9 mouse cellular contexts compared by ENCODE assay signal in the genomic region with DNA sequence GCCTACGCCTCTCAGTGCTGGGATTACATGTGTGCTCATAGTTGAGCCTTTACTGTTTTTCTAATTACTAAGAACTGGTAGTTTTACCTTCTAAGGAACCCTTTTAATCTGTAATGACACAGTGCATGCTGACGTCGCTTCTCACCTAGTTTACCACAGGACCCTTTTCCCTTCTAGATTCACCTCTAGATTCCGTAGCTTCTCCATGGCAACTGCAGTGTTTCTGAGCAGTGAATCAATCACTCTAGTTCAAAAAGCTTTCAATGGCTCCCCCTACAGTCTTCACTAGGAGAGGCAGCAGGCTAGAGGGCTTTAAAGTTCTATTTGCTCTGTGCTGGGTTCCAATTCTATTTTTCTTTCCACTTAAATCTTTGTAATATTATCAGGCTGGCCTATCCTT.
A peak's percentile ranks its signal among the peaks of the same experiment; 100 is the strongest.
DNase-seq lines count a peak whose midpoint lies in the region; ATAC-seq and TF ChIP-seq lines count a peak whose summit lies in the region.
"Had no signal": no experiment of that assay in that cellular context is flagged by ENCODE, and none has a peak within 500 bp of the region (broad histone marks: within the 10 kb centered on the region; RNA-seq: fewer than 3 reads in every experiment).

No protein-coding gene starts in this region.

- TF ChIP-seq CTCF in lung, postnatal 0 days (IDR thresholded peaks at IDR 0.05), result peak; percentile 75
- TF ChIP-seq CTCF in stomach, postnatal 0 days (IDR thresholded peaks at IDR 0.05; ENCODE audit: low read depth), result peak; percentile 76

- no peak for TF ChIP-seq EP300 in lung, postnatal 0 days (IDR thresholded peaks at IDR 0.05)
- no peak for TF ChIP-seq EP300 in stomach, postnatal 0 days (optimal IDR thresholded peaks at IDR 0.05)

- H3K4me2 ChIP-seq in embryonic facial prominence, embryonic 13.5 days, result peak overlapping the region; percentile 22; the same call in 1 of the 2 replicates
- H3K4me2 ChIP-seq in hindbrain, embryonic 14.5 days (replicated peaks), result peak overlapping the region; percentile 13; the same call in 1 of the 2 replicates
- H3K4me2 ChIP-seq in lung, postnatal 0 days (replicated peaks; ENCODE audit: low read depth, low read length), result no peak overlapping the region; the same call in 1 of the 2 replicates
- no peak overlapping the region for H3K4me2 ChIP-seq in stomach, postnatal 0 days (replicated peaks; ENCODE audit: low read depth)
- H3K4me2 ChIP-seq: limb, embryonic 12.5 days had no signal

- peaks cover 24% of the 10 kb centered on the region for H3K4me1 ChIP-seq in embryonic facial prominence, embryonic 13.5 days
- H3K4me1 ChIP-seq in hindbrain, embryonic 14.5 days (replicated peaks; ENCODE audit: control insufficient read depth, insufficient read depth, low read length), result peaks cover 27% of the 10 kb centered on the region
- peaks cover 3% of the 10 kb centered on the region; the same call in 1 of the 2 replicates for H3K4me1 ChIP-seq in lung, postnatal 0 days (ENCODE audit: insufficient read depth, low read depth, low read length)
- no peaks in the 10 kb centered on the region for H3K4me1 ChIP-seq in stomach, postnatal 0 days (replicated peaks; ENCODE audit: control insufficient read depth, insufficient read depth)

- no peak overlapping the region for H3K4me3 ChIP-seq in embryonic facial prominence, embryonic 13.5 days
- H3K4me3 ChIP-seq in hindbrain, embryonic 14.5 days (replicated peaks; ENCODE audit: low read length), result no peak overlapping the region
- H3K4me3 ChIP-seq in lung, postnatal 0 days (ENCODE audit: low read depth, low read length), result no peak overlapping the region
- H3K4me3 ChIP-seq in stomach, postnatal 0 days (ENCODE audit: low read depth, low read length), result no peak overlapping the region
- H3K4me3 ChIP-seq: limb, embryonic 12.5 days had no signal

- H3K27ac ChIP-seq in embryonic facial prominence, embryonic 13.5 days, result no peak overlapping the region
- H3K27ac ChIP-seq in hindbrain, embryonic 14.5 days, result no peak overlapping the region
- no peak overlapping the region for H3K27ac ChIP-seq in lung, postnatal 0 days (ENCODE audit: low read length)
- no peak overlapping the region for H3K27ac ChIP-seq in stomach, postnatal 0 days (replicated peaks)
- H3K27ac ChIP-seq: limb, embryonic 12.5 days had no signal

- 32% methylated on average over 4 of the region's 4 CpGs for WGBS in embryonic facial prominence, embryonic 13.5 days
- WGBS in hindbrain, embryonic 14.5 days, result 24% methylated on average over 4 of the region's 4 CpGs
- WGBS in lung, postnatal 0 days, result 18% methylated on average over 4 of the region's 4 CpGs
- WGBS in stomach, postnatal 0 days, result 31% methylated on average over 4 of the region's 4 CpGs

- no peak for ATAC-seq in embryonic facial prominence, embryonic 13.5 days (ENCODE audit: insufficient number of reproducible peaks, insufficient read depth, low FRiP score, low TSS enrichment, low read depth)
- no peak for ATAC-seq in hindbrain, embryonic 14.5 days (ENCODE audit: low FRiP score)
- no peak for ATAC-seq in lung, postnatal 0 days
- no peak for ATAC-seq in stomach, postnatal 0 days (ENCODE audit: low FRiP score, low TSS enrichment)

- DNase-seq in adrenal gland, adult (ENCODE audit: inconsistent age in 2 of 2, low spot score in 1 of 2), result peak; percentile 32 to 85
- DNase-seq in adrenal gland, postnatal 25 days, result no peak
- DNase-seq in urinary bladder, postnatal 14 days (ENCODE audit: low spot score), result peak; percentile 21
- no peak for DNase-seq in urinary bladder, postnatal 10 days (ENCODE audit: low spot score)
- DNase-seq in hindbrain, embryonic 14.5 days (ENCODE audit: low spot score), result peak; percentile 71
- DNase-seq in lung, postnatal 0 days (ENCODE audit: low spot score), result peak; percentile 75
- DNase-seq in stomach, postnatal 0 days (ENCODE audit: low spot score), result peak; percentile 19

- H3K36me3 ChIP-seq in embryonic facial prominence, embryonic 13.5 days, result no peaks in the 10 kb centered on the region
- H3K36me3 ChIP-seq in hindbrain, embryonic 14.5 days (replicated peaks; ENCODE audit: control insufficient read depth, insufficient read depth), result no peaks in the 10 kb centered on the region
- no peaks in the 10 kb centered on the region for H3K36me3 ChIP-seq in lung, postnatal 0 days (ENCODE audit: insufficient read depth, low read length)
- no peaks in the 10 kb centered on the region for H3K36me3 ChIP-seq in stomach, postnatal 0 days (ENCODE audit: control insufficient read depth, insufficient read depth, low read length)
- H3K36me3 ChIP-seq: limb, embryonic 12.5 days had no signal

- no peak overlapping the region for H3K9ac ChIP-seq in embryonic facial prominence, embryonic 13.5 days
- no peak overlapping the region for H3K9ac ChIP-seq in hindbrain, embryonic 14.5 days
- H3K9ac ChIP-seq in lung, postnatal 0 days (replicated peaks; ENCODE audit: low read depth), result no peak overlapping the region
- no peak overlapping the region for H3K9ac ChIP-seq in stomach, postnatal 0 days (ENCODE audit: low read length)
- H3K9ac ChIP-seq: limb, embryonic 12.5 days had no signal

- no peaks in the 10 kb centered on the region for H3K9me3 ChIP-seq in embryonic facial prominence, embryonic 13.5 days
- no peaks in the 10 kb centered on the region for H3K9me3 ChIP-seq in hindbrain, embryonic 14.5 days (ENCODE audit: control insufficient read depth, low read length)
- no peaks in the 10 kb centered on the region for H3K9me3 ChIP-seq in lung, postnatal 0 days (ENCODE audit: low read length)
- no peaks in the 10 kb centered on the region for H3K9me3 ChIP-seq in stomach, postnatal 0 days (ENCODE audit: control insufficient read depth, low read length)
- H3K9me3 ChIP-seq: limb, embryonic 12.5 days had no signal

- no peaks in the 10 kb centered on the region for H3K27me3 ChIP-seq in embryonic facial prominence, embryonic 13.5 days
- no peaks in the 10 kb centered on the region for H3K27me3 ChIP-seq in hindbrain, embryonic 14.5 days (ENCODE audit: control insufficient read depth, insufficient read depth, low read length)
- no peaks in the 10 kb centered on the region for H3K27me3 ChIP-seq in lung, postnatal 0 days (replicated peaks; ENCODE audit: insufficient read depth, low read length)
- no peaks in the 10 kb centered on the region for H3K27me3 ChIP-seq in stomach, postnatal 0 days (ENCODE audit: control insufficient read depth, insufficient read depth, low read length)
- H3K27me3 ChIP-seq: limb, embryonic 12.5 days had no signal

Comparison
In these comparisons a context has a peak if more than half of its experiments do, and no peak if none do; other contexts are left out.
1. DNase-seq: peak in adrenal gland, adult (2 of 2), urinary bladder, postnatal 14 days (single experiment), hindbrain, embryonic 14.5 days (single experiment), lung, postnatal 0 days (single experiment) and stomach, postnatal 0 days (single experiment); none in adrenal gland, postnatal 25 days (single experiment) and urinary bladder, postnatal 10 days (single experiment).
2. H3K4me2 ChIP-seq: peak in embryonic facial prominence, embryonic 13.5 days (single experiment) and hindbrain, embryonic 14.5 days (single experiment); none in lung, postnatal 0 days (single experiment) and stomach, postnatal 0 days (single experiment).